Mouse (Mus musculus): ENCODE data around the gene Proser2.

- TF ChIP-seq CTCF (IDR thresholded peaks at IDR 0.05; ENCODE audit: low read depth, low read length) (no peak), POLR2A (IDR thresholded peaks at IDR 0.05; ENCODE audit: borderline replicate concordance, low read depth, low read length) (no peak)
Measured at GRCm38 (mm10) chr2:6100755-6101154, 29.3 kb downstream of the Proser2 start.
